Mouse (Mus musculus) gastrocnemius, adult 2 months (tissue): ENCODE measurements around the gene Txlna. TPM values are rescaled to one million over a fixed set of nuclear protein-coding genes. Genes with fewer than 3 reads are reported as not detected.

Source experiments
- DNase-seq: peaks from one replicate; pipeline ENCODE4 v3.0.0; 2022
- H3K27ac ChIP-seq: fragments of 200-600 bp; 2 replicates; pipeline ENCODE4 v1.8.1; 2022; ENCODE audit warnings: mild to moderate bottlenecking
- H3K4me3 ChIP-seq: fragments of 200-600 bp; 2 replicates; pipeline ENCODE4 v1.8.1; 2022; ENCODE audit warnings: mild to moderate bottlenecking, moderate library complexity
- CTCF ChIP-seq: fragments of 200-600 bp; IDR thresholded peaks from 2 replicates; pipeline ENCODE4 v1.8.1; 2022; ENCODE audit warnings: antibody characterized with exemption, mild to moderate bottlenecking, moderate library complexity
- intact Hi-C: fragments of 180-260 bp; cut with DNase I; formaldehyde crosslinking; loops from one replicate; pipeline ENCODE4 v1.15.1; 2025
- long read RNA-seq, 2 experiments: library from polyadenylated mRNA; stranded (forward); transcript quantifications; one replicate each; pipeline ENCODE4 v2.0.0; 2021
- total RNA-seq, 2 experiments: library from RNA; stranded (reverse); gene quantifications; 2 replicates each; pipeline ENCODE4 v1.2.3; 2021

Txlna gene
- total RNA-seq: 10 to 100 TPM; 19.7 to 21.1 TPM
- long read RNA-seq, experiment 1, full-length matches to known transcripts: 18 of 27 reads
- long read RNA-seq, experiment 1, partial matches to known transcripts: 0 of 27 reads
- long read RNA-seq, experiment 1, other reads (novel, unspliced or antisense): 9 of 27 reads
- long read RNA-seq, experiment 2, full-length matches to known transcripts: 27 of 41 reads
- long read RNA-seq, experiment 2, partial matches to known transcripts: 4 of 41 reads
- long read RNA-seq, experiment 2, other reads (novel, unspliced or antisense): 10 of 41 reads

DNA sequence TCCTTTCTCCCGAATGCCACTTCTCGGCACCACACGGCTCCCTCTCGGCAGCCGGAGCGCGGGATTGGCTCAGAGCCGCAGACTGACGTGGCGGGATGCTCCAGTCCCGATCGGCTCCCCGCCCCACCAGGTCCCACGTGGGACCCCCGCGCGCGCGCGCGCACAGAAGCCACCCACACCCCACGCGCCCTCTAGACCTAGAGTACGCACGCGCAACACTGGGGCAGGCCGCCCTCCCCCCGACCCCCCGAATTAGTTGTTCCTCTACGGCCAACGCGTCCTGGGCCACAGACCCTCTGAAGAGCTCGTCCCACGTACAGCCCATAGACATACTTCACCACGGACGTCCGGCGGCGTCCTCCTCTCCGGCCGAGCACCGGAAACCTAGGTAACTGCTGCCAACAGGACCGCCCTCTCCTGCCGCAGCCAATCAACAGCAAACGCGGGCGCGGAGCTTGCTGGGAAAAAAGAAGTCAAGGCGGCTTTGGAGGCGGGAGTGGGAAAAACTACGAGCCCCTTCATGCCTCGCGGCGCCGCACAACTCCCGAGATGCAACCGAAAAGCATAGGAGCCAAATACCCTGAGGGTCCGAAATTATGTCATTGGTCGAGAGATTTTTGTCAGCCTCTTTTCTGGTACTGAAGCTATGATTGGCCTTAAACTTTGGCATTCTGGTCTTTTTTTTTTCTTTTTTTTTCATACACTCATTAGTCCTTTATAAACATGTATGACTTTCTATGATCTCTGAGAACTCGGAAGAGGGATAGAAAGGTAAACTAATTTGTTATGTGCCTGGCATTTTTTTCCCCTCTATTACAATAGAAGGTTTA lies at the start of gene Txlna:
Gene Txlna (minus strand): TSS at position 428 of the 830 bp plus-strand sequence.
- TF ChIP-seq CTCF: no peak
- DNase-seq: peak; percentile 97
- Histone ChIP-seq H3K4me3 (peak within 1 kb of the TSS; percentile 84), H3K27ac (peak within 1 kb of the TSS; percentile 96)
- intact Hi-C loops: loop anchor here (1.0 to 2.0 kb wide), 2 partner anchors 16 to 41 kb away; partner anchors contain the start of genes Eif3i and Tmem234

DNA sequence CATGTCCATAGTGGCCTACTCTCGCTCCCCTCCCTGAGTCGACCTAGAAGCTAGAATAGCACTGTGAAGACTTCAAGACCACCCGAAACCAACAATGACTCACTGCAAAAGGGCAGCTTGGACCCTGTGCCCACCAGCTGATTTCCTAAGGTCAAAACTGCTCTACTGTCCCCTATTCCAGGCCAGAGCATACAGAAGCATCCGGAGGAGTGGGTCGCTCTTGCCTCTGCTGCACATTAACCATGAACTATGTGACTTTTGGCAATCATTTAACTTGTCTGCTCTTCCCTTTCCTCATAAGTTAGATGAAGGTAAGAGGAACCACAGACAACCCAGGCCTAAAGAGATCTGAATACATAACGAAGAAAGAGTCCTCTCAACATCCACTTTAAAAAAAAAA lies 43.7 kb upstream of the Txlna start:
- no peak for DNase-seq
- no peak overlapping the region for H3K4me3 ChIP-seq
- no peak overlapping the region for H3K27ac ChIP-seq
- no peak for TF ChIP-seq CTCF
- intact Hi-C loops: no loop called here

DNA sequence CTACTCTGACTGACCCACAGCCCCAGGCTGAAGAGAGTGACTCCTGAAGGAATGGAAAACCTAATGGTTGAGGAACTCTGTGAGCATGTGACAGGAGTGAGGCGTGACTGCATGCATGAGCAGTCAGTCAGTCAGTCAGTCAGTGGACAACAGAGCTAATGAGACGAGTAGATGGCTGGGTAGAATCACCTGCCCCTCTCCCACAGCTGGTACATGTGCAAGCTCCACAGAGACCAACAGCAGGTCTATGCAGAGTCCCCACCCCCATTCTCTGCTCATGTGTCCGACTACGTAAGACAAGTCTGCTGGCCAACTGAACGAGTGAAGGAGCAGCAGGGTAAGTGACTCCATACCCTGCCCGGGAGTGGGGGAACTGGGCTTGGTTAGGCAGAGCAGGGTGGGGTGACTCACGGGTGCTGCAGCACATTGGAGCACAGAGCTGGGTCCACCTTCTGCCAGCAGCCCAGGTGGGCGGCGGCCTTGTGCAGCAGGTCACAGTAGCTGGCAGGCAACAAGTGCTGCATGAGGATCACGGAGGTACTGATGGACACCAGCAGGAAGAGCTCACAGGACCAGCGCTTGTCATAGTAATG lies 43.1 kb upstream of the Txlna start:
- TF ChIP-seq CTCF: no peak
- intact Hi-C loops: no loop called here
- Histone ChIP-seq H3K27ac (no peak overlapping the region), H3K4me3 (no peak overlapping the region)
- no peak for DNase-seq

DNA sequence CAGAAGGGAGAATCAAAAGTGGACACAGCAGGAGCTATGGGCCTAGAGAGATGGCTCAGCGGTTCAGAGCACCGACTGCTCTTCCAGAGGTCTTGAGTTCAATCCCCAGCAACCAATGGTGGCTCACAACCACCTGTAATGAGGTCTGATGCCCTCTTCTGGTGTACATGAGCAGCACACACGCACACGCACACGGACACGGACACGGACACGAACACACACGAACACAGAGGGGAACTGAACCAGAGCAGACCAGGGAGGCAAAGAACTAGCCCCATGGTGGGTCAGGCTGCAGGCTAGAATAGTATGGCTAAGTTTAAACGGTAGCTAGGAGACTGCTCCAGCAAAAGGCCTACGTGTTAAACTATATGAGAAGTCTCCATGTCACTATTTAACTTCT lies 41.0 kb upstream of the Txlna start:
- Histone ChIP-seq H3K4me3 (no peak overlapping the region), H3K27ac (no peak overlapping the region)
- TF ChIP-seq CTCF: no peak
- no peak for DNase-seq
- intact Hi-C loops: no loop called here

DNA sequence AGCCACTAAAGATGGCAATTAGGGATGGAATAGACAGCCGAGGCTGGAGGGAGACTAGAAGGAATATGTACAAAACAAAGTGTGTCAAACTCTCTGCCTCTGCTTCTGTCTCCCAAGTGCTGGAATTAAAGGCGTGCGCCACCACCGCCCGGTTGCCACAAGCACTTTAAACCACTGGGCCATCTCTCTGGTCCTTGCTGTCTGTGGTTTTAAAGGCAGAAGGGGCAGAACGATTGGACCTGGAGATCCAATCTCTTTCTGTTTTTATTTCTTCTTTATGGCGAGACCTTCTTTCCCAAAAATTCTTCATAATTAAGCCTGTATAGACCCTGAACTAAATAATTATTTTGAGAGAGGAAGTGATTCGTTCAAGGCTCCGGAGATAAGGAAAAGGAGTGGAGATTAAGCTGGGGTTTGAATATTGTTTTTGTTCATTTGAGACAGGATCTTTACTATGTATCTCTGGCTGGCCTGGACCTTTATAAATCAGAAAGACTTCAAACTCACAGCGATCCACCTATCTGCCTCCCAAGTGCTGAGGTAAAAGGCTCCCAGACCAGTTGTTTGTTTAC lies 32.1 kb upstream of the Txlna start:
- H3K27ac ChIP-seq: peak overlapping the region; percentile 98
- DNase-seq: no peak
- intact Hi-C loops: loop anchor here (2.0 kb wide), 1 partner anchor 24 kb away; the partner anchor contains the start of gene Tmem39b
- H3K4me3 ChIP-seq: peak overlapping the region; percentile 93
- TF ChIP-seq CTCF: 0 out of 2 replicates have a peak, but pooled peaks have one; percentile 1

DNA sequence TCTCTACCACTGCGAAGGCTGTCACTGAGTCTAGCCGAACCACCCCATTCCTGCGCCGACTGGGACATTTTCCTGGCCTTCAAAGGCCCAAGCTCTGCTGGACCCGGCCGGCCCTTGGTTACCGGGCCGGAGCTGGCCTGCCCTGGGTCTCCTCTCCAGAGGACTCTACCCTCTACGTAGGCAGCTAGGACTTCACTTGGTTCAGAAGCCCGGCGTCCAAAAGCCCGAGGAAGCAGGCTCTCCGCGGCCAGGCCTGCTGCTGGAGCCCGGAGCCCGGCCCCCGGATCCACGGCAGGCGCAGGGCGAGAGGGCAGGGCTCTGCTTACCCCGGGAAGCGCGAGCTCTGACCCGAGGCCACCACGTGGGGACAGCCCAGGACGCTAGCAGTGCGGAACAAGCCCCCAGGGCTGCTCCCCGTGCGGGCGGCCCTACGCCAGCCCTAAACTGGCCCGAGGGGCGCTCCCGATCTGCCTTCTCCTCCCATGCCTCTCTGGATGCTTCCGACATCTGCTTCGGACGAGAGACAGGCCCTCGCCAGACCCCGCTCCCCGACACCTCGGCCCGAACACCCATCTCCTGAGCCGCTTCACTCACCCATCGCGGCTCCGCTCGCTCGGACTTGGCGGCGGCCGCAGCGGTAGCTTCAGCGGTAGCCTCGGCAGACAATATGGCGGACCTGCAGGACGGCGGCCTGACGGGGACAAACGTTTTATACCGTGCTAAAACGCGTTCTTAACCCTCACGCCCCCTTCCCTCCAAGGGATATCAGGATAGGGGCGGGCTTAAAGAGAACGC lies 31.4 kb upstream of the Txlna start, which contains the start of gene Kpna6:
Gene Kpna6 (minus strand): TSS at position 685 of the 795 bp plus-strand sequence.
- no peak for TF ChIP-seq CTCF
- peak; percentile 93 for DNase-seq
- Histone ChIP-seq H3K4me3 (peak within 1 kb of the TSS; percentile 93), H3K27ac (peak within 1 kb of the TSS; percentile 98)
- intact Hi-C loops: loop anchor here (2.0 kb wide), 1 partner anchor 25 kb away; the partner anchor contains the start of gene Tmem39b

DNA sequence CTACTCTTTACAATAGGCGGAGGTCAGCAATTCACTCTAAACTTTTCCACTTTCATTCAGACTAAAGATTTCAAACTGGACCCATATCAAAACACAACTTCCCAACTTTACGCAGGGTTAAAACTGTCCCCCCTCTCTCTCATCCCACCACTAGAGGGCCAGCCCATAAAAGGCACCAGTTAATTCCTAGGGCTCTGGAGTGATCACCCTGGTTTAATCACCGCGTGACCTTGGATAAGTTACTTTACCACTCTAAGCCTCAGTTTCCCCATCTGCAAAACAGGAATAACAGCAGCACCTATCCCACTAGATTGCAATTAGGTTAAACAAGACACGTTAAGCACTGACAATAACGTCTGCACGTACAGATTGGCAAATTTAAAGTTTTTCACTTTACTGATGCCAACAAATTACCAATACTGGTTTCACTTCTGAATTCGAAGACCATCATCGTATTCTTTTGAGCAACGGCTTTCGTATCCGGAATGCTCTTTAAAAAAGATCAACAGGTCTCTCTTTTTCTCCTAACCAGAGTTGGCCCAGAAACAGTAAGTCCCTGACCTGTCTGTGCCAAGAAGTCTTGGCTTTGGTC lies 30.7 kb upstream of the Txlna start:
- Histone ChIP-seq H3K27ac (peak overlapping the region; percentile 98), H3K4me3 (peak overlapping the region; percentile 93)
- TF ChIP-seq CTCF: peak; percentile 86
- intact Hi-C loops: loop anchor here (2.0 kb wide), 1 partner anchor 25 kb away; the partner anchor contains the start of gene Tmem39b
- DNase-seq: peak; percentile 53

DNA sequence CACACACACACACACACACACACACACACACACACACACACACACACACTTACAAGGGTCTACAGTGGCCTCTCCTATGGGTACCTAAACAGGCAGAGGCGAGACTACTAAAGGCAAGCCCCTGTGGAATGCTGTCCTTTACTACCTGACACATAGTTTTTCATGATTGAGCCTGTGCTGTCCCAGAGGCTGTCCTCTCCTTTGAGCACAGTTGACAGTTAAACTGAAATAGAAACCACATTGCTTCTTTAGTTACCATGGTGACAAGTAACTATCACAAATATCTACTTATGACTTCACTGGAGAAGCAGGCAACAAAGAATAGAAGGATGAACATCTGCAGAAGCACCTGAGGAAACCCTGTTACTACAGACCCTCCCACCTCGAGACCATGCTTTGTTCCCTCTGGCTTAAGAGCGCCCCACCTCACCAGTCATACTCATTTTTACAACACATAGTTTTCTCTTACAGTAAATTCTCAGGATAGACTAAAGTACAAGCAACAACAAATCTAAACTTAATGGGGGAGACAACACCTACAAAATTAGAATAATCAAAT lies 21.5 kb upstream of the Txlna start:
- Histone ChIP-seq H3K4me3 (no peak overlapping the region), H3K27ac (no peak overlapping the region)
- TF ChIP-seq CTCF: no peak
- intact Hi-C loops: no loop called here
- no peak for DNase-seq

DNA sequence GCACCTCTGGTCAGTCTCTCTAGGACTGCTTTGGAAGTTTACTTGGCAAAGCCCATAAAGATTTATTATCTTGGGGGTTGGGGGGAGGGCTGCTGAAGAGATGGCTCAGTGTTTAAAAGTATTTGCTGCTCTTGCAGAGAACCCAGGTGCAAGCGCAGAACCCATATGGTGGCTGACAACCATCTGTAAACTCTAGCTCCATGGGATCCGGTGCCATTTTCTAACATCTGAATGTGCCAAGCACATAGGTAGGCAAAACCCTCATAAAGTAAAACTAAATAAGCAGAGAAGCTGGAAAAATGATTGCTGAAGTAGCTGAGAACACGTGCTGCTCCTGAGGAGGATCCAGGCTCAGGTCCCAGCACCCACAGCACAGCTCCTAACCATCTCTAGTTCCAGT lies 20.7 kb upstream of the Txlna start:
- TF ChIP-seq CTCF: no peak
- no peak for DNase-seq
- Histone ChIP-seq H3K4me3 (no peak overlapping the region), H3K27ac (no peak overlapping the region)
- intact Hi-C loops: no loop called here

DNA sequence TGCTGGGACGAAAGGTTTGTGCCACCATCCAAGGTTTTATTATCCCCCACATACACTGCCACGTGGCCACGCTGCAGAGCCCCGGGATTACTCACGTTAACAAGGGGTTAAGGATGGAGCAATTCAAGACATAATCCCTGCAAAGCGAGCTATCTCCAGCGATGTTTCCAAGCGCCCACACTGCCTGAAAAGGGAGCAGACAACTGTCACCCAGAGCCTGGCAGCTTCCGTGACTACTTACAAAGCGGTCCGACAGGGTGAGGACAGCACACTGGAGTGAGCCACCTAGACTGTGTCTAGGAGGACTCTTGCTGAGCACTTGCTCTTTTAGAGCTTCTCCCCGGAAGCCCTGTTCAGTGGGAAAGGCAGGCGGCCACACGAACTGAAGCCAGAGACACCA lies 13.9 kb upstream of the Txlna start:
- intact Hi-C loops: no loop called here
- no peak for TF ChIP-seq CTCF

DNA sequence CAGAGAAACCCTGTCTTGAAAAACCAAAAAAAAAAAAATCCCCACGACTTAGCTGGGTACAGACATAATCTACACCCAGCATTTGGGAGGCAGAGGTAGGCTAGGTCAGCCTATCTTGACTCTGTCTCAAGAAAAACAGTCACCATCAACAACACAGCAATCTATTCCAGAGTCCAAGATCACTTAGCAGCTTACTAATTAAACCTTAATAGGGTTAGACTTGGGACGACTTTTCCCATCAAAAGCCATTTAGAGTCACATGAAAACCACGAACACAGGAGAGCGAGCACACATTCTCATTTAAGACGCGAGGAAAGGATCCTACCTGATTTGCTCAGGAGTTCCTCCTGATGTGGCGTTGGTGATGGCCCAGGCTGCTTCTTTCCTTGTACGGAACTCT lies 9.5 kb upstream of the Txlna start:
- no peak for DNase-seq
- Histone ChIP-seq H3K27ac (no peak overlapping the region), H3K4me3 (no peak overlapping the region)
- TF ChIP-seq CTCF: no peak
- intact Hi-C loops: no loop called here

More for the DNA sequence above, 13.9 kb upstream of the Txlna start:
- no peak overlapping the region for H3K27ac ChIP-seq
- H3K4me3 ChIP-seq: no peak overlapping the region
- no peak for DNase-seq
